Mouse (Mus musculus) layer of hippocampus, adult 9-10 months (tissue): ENCODE data around the gene Camta2.

Experiments
- DNase-seq: peaks from one replicate; pipeline ENCODE4 v3.0.0; 2022; ENCODE audit warnings: low spot score

Gene Camta2

GRCm38 (mm10) chr11:70689578-70689977, 1.7 kb upstream of the Camta2 start:
- DNase-seq: no peak

DNA sequence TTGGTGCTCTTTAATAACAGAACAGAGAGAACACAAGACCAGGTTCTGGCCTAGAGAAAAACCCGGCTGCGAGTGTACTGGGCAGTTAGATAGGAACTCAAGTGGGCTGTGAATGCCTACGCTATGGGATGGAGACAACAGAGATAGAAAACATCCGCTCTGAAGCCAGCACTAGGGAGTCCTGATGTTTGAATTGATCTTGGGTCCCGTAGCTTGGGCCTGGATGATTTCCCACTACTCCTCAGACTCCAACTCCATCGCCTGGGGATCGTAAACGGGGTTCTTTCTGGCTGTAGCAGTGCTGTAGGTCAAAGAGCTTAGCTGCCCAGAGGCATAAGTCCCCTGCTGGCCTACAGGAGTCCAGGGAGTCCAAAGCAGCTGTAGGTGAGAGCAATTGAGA, 467 bp upstream of the Camta2 start:
- no peak for DNase-seq

DNA sequence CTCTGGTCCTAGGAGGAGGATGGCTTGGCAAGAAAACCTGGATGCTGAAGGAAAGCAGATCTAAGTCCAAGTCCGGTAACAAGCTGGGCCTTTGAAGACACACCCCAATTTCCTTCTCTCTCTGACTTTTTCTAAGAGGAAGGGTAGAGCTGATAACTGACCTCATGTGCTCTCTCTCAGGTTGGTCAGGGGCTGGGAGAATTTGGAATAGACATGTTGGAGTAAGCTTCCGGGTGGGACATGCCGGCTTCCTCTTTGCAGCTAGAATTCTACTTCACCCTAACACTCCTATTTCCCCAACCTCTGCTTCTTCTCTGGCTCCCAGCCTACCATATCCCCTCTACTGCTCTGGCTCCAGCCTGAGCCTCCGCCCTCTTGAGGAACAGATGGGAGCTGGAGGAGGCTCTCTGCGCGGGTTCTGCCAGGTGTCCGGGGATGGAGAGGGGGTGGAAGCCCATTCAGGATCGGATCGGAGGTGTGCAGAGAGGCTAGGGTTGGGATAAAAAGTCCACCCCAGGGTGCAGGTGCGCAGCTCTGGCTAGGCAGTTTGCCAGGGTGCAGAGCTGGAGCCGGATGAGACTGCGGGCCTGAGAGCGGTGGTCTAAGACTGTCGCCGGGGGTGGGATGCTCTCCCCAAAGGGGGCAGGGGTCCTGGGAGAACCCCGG, 871 bp downstream of the Camta2 start:
- DNase-seq: no peak

GRCm38 (mm10) chr11:70683640-70684039, 4.3 kb downstream of the Camta2 start:
- no peak for DNase-seq

DNA sequence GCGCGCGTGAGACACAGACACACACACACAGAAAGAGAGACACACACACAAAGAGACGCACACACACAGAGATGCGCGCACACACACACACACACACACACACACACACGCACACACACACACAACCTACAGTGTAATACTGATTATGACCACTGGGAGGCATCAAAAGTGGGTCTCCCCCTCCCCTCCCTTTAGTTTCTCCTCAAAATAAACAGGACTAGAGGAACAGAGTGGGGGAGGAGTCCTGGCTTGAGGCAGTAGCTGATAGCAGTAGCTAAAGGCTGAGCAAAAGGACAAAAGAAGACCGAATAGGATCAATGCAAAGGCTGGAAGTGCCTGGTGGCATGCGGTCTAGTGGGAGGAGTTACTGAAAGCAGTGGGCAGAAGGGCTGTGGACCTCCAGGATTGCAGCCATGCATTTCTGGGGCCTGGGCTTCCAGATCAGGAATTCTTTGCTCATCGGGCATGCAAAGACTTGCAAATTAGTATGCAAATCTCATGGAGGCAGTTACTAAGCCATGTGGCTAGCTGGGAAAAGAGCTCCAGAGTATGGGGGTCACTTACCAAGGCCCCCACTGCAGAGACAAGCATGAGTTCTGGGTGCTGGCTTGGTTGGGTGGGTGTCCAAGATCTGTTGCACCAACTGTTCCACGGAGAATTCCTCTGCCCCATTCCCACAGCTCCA, 5.9 kb downstream of the Camta2 start:
- no peak for DNase-seq

DNA sequence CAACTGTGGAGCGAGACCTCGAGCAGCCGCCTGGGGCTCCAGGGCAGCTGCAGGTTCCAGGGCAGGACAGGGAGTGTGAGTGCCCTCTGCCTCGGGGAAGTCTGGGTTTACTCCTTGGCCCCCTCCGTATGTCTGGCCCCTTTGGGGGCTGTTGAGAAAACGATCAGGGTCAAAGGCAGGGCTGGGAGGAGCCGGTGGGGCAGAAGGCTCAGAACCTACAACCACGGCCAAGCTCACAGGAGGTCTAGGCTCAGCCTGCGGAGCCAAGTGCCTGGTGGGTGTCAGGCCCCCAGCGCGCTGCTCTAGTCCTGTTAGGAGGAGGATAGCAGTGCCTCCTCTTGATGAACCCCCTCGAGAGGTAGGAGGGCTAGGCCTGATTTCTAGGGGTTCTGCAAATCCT, 6.7 kb downstream of the Camta2 start:
- no peak for DNase-seq

GRCm38 (mm10) chr11:70679894-70680293, 8.0 kb downstream of the Camta2 start:
- DNase-seq: no peak

GRCm38 (mm10) chr11:70679361-70679760, 8.5 kb downstream of the Camta2 start:
- no peak for DNase-seq

DNA sequence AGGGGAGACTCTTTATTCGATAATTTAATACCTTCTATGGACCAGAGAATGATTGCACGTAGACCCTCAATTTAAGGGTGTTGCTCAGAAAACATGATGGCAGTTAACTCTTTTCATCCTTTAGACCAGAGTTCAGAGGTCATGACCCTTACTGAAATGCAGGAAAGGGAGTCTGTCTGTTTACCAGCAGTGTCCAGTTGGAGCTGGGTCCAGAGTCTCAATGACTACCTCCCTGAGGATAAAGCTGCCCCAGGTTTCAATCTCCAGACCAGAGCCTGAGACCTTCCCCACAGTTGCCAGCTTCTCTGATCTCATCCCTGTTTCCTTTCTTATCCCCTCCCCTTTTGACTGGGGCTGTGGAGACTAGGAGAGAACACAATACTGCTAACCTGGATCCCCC, 9.3 kb downstream of the Camta2 start:
- no peak for DNase-seq

GRCm38 (mm10) chr11:70678092-70678491, 9.8 kb downstream of the Camta2 start:
- no peak for DNase-seq

DNA sequence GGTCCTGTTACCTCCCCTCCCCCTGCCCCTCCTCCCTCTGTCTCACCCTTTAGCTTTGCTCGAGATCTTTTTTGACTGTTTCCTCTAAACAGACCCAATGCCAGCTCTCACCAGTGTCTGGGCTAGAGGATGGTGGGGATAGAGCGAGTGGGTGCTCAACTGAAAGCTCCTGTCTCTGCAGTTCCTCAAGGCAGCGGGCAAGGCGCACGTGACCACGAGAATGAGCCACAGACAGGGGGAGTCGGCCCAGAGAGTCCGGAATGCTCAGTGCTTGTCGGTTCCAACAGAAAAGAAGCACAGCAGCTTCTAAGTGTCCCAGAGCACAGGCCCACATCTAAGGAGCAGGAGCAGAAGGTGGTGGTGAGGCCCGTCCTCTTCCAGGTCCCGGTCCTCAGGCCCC, 13.4 kb downstream of the Camta2 start:
- DNase-seq: no peak

DNA sequence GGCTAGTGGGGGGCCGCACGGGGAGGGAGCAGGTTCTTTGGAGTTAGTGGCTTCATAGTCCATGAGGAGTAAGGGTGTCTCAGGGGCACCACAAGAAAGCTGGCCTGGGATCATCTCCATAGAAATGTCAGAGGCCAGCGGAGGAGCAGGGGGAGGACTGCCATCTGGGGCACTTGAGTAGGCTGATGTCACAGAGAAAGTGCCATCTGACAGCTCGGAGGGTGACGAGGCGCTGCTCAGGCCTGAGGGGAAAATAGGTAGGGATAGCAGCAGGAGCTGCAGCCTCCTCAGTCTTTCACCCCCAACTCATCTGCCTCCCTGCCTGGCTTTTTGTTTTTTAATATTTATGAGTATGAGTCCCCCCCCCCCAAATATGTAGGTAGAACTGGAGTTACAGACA, 13.9 kb downstream of the Camta2 start:
- DNase-seq: no peak

DNA sequence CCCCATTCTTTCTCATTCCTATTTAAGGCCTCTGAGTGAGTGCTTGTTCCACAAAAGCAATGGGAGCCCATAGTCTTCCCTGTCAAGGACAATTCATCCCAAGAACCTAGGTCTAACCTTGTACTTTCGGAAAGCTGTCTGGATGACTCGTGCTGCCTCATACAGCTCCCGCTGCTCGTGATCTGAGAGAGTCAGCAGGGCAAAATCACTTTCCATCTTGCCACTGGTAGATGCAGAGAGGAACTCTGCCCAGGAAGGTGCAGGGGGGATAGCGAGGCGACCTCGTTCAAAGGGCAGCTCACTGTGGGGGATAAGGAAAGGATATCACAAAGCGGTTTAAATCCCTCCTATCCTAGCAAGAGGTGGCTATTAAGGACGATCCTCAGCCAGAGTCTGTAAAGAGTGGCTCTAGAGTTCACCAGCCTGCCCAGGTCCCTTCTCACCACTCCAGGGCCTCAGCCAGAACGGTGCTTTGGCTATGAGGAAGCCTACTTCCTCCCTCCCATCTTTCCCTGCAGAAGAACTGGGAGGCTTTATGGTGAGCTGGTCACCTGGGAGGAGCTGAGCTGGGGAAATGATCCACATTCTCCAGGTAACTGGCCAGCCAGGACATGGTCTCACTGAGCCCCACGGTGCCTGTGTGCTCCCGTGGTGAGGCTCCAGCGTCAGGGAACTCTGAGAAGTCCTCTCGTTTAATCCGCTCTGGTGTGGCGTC, 16.4 kb downstream of the Camta2 start:
- DNase-seq: no peak

GRCm38 (mm10) chr11:70670483-70670882, 17.4 kb downstream of the Camta2 start:
- DNase-seq: no peak

GRCm38 (mm10) chr11:70669582-70670345, 18.1 kb downstream of the Camta2 start:
- DNase-seq: no peak

DNA sequence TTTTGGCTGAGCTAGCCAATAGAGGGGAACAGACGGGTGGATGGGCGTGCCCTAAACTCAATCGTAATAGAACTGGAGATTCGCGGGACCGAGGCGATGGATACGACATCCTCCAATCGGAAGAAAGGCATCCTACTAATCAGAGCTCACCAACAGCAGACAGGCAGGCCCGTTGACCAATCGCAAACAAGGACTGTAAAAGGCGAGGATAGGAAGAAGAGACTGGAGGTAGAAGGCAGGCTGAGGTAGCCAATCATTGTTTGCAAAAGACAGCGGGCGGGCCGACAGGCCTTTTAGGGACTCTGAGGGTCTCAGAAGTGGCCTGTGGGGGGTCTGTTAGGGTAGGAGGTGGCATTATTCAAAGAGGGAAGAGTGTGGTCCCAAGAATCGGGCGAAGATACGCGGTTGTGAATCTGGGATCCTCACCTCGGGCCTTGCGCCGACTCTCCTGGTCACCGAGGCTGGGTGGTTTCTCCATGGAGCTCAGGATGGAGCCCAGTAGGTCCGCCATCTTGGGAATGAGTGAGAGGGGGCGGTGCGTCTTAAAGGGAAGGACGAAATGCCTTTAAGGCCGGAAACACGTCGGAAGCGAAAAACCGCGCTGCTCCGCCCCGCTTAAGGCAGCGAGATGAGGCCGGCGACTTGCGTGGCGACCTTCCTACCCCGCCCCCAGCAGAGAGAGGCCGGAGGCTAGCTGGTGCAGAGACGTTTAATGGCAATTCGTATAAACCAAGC, 19.0 kb downstream of the Camta2 start, which contains the start of gene Spag7:
TSS of gene Spag7 (minus strand) at position 646 of the 735 bp plus-strand sequence.
- DNase-seq: peak; percentile 99

- no peak for DNase-seq
Measured at GRCm38 (mm10) chr11:70668335-70668770, 19.6 kb downstream of the Camta2 start.

DNA sequence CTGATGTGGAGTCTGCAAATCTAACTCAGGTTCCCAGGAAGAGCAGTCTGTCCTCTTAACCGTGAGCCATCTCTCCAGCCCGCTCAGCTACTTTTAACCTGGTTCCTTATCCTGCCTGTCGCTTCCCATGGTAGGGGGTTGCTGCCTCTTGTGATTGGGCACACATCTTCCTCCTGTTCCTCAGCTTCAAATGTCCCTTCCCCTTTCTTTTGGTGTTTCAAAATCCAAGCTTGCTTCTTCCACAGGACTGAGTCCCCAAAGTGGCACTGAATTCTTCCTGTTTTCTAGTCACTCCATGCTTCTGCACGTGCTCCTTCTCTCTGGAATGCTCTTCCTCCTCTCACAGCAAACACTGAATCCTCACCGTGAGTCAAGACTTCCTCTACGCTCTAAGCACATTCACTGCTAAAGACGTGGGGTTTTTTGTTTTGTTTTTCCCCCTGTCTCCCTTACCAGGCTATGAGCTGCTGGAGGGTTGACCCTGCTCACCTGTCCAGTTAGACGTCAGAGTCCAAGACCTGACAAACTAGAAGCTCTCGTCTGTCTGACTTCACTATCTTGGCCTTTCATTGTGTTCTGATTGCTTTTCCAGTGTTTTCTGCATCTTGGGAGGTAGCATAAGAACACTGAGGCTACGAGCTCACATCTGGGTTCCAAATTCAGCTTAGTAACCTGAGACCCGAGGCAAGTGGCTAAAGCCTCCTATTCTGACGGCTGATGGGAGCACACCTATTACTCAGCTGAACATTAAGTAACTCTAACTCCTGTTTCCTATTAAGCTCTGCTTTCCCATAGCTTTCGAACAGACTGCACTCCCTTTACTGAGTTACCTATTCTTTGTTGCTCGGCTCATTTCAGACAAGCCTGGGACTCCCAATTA, 20.4 kb downstream of the Camta2 start:
- no peak for DNase-seq

DNA sequence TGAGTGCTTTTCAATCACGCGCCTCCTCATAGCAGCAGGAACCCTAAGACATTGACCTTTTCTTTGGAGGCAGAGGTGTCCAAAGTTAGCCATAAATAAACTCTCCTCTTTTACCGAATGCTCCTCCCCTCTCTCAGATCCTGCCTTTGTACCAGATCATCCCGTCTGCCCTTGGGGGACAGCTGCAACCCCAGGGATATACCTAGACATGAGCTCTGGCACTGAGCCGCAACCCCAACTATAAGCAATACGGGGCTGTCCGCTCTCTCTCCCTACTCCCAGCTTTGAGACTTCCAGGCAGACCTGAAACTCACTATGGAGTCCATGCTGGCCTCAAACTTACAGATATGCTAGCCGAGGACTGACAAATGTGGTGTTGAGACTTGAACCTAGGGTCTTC, 21.2 kb downstream of the Camta2 start:
- no peak for DNase-seq

- DNase-seq: no peak
Measured at GRCm38 (mm10) chr11:70664741-70665140, 23.2 kb downstream of the Camta2 start.

DNA sequence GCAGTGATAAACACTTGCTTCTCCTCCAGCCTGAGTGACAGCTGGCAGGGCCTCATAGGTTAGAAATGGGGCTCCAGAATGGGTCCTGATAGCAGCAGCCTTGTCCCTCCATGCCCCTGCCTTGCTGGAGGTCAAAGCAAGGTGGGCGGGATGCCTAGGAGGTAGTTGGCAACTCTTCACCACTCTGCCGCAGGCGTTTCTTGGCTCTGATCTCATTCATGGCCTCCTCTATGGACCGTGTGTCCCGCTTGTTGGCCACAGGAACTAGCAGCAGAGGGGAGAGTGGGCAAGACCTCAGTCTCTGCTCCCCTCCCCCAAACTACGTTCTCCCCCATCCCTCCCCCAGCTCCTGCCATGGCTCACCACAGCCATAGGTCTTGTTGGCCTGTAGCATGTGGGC, 23.9 kb downstream of the Camta2 start:
- DNase-seq: no peak
